Mouse (Mus musculus): ENCODE results near the gene AI854703.

The AI854703 gene

DNA sequence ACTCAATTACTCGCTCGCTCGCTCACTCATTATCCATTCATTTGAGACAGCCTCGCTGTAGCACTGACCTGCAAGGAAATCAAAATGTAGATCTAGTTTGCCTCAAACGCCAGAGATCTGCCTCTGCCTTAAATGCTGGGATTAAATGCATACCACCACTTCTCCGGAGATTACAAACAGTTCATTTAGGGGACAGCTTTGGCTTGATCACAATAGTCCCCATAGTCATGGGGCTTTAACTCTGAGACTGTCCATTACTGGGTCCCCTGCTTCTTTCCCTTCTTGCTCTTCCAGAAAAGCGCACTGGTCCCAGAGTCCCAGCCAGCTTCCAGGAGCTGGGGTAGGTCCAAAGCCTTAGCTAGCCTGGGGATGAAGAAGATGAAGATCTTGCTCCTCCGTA is at the start of gene AI854703:
AI854703 (plus strand) TSS at position 301 of the 400 bp plus-strand sequence.
- no peak for DNase-seq

DNA sequence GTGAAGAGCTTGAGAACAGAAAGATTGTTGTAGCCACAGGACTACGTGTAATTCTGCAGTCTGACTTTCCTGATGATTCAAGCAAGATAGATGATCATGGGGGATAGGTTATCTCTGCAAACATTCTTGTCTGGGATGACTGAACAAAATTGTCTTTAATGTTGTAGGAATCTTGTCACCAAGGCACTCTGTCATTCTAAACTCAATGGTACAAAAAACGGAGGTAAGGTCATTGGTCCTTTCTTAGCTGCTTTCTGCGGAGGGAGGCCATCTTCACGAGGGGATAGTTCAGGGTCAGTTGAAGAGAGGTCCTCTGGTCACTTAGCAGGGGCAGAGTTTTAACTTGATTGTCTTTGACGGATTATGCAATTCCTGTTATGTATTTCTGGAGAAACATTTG is 47.8 kb upstream of the AI854703 start:
- DNase-seq, result no peak

DNA sequence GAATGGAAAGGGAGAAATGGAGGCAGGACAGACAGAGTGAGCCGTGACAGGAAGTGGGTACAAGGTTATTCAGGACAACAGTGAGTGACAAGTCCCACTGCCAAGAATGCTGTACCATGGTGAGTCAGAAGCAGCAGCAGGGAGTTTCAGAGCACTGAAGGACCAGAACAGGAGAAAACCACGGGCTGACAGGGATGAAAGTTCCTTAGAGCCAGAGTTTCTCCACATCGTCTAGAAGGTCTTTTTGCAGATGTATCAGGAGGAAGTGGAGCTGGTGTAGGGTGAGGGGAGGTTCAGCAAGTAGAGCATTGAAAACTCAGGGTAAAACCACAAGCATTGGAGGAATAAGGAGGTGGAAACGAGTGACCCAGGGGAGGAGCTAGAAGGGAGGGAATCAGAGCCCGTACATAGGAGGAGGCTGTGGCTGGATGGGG is 47.3 kb upstream of the AI854703 start:
- DNase-seq, result peak in 1 of 2 experiments; percentile 47

DNA sequence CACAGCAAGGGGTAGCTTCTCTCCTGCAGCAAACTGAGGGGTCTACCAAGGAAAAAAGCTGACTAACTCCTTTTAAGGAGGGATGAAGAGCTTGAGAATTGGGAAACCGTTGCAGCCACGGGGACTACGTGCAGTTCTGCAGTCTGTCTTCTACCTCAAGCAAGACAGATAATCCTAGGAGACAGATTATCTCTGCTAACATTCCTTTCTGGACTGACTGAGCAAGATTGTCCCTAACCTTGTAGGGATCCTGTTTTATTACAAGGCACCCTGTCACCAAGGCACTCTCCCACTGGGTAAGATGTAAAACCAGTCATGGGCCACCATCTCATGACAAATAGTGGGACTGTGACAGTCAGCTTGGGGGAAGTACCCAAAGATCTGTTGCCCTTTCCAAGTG is 45.3 kb upstream of the AI854703 start:
- no peak for DNase-seq

DNA sequence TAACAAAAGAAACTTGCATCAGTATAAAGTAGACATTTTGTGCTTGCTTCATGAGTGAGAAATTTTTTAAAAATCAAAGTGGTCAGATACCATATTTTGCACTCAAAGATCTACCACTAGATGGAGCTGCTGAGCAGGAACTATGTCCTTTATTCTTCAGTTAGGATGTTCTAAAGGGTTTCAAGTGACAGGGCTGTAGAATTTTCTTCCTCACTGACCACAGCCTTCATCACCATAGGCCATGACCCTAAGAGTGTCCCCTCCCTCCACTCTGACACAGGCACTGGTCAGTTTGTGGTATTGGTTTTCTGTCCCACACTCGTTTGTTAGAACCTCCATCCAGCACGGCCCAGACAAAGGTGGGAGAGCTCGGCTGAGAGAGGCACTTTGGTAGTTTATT is 44.5 kb upstream of the AI854703 start:
- DNase-seq, result no peak

- no peak for DNase-seq
These were observed 37.3 kb upstream of the AI854703 start, which contains the start of gene Gm45021 for GRCm38 (mm10) chr6:48589194-48589750. Gm45021 (plus strand) TSS chr6:48589610.

GRCm38 (mm10) chr6:48591221-48591845 is 35.2 kb upstream of the AI854703 start:
- DNase-seq, result no peak

- no peak for DNase-seq
These were observed 34.7 kb upstream of the AI854703 start for GRCm38 (mm10) chr6:48591871-48592270.

DNA sequence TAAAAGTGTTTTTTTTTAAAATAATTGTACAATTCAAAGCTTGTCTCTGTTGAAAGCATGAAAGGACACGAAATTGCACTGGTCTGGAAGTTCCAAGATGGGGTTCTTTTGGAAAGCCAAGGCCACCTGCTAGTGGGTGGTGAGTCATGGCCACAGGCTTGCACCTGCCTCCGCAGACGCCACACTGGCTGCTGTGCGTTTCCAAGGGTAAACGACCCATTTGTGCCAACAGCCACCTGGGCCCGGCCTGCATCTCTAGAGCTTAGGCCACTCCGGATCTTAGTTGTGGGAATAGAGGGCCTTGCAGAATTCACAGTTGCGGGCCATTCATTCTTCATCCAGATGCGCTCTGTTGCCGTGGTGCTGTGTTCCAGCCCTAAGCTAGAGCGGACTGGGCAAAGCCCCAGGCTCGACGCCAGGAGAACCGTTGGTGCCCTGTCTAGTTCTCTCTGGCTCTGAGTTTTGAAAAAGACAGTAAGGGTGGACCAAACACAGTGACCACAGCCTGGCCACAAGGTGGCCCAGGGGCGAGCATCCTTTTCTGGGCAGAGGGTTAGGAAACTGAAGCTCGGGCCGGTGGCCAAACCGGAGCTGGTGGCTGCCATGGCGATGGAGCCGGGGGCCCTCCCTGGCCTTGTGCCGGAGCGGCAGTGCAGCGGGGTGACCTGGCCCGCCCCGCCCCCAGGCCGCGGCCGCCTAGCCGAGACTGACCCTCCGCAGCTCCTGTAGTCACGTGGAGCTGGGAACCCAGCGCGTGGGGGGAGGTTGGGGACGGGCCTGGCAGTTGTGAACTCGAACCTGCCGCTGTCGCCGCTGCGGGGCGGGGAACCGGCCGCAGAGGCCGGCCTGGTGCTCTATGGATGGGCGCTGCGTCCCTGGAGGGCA is 33.2 kb upstream of the AI854703 start, which contains the start of the genes Repin1 and Gm44965:
Repin1 (plus strand) TSS at position 726 of the 885 bp plus-strand sequence.
Gm44965 (plus strand) TSS at position 784 of the 885 bp plus-strand sequence.
- DNase-seq, result peak; percentile 94 to 96

DNA sequence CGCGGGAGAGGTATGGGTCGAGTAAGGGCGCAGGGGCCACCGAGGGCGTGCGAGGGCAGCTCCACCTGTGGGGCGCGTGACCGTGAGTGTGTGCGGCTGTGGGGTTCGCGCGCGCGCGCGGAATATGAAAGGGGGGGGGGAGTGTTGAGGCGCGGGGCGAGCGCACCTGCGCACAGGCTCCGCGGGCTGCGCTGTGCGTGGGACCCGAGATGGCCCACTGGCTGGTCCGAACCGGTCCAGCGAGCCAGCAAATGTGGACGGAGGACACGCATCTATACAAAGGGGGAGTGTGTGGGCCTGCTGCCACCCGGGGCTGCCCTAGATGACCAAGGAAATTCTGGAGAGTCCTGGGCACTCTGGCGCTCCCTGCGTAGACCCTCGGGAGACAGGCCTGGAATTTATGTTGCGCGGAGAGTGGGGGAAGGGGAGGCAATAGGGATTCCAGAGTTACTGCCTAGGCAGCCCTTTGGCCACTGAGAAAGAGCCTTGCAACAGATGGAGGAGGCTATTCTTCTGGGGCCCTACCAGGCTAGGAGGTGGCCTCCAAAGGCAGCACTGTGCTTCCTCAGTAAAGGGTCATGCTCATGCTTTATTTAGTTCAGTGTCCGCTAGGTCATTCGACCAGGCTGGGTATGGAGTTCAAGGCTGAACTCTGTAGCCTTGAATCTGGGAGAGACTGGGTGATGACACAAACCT is 32.4 kb upstream of the AI854703 start:
- peak in 1 of 2 experiments; percentile 55 for DNase-seq

DNA sequence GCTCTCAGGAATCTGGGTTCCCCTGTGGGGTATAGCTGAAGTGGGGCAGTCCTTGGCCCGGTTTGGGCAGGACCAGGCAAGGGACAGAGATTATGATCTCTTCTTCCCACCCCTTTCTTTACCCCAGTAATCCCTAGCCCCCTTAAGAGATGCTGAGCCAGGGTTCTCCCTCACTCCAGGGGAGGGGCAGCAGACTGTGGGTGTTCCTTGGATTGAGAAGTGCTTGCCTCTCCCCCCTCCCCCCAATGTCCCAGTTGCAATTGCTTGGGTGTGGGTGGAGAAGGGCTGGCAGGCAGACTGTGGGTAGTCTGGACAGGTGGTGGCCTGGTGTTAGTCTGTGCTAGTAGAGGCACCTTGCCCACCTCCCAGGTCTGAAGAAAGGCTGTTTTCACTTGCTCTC is 31.3 kb upstream of the AI854703 start:
- DNase-seq, result no peak

DNA sequence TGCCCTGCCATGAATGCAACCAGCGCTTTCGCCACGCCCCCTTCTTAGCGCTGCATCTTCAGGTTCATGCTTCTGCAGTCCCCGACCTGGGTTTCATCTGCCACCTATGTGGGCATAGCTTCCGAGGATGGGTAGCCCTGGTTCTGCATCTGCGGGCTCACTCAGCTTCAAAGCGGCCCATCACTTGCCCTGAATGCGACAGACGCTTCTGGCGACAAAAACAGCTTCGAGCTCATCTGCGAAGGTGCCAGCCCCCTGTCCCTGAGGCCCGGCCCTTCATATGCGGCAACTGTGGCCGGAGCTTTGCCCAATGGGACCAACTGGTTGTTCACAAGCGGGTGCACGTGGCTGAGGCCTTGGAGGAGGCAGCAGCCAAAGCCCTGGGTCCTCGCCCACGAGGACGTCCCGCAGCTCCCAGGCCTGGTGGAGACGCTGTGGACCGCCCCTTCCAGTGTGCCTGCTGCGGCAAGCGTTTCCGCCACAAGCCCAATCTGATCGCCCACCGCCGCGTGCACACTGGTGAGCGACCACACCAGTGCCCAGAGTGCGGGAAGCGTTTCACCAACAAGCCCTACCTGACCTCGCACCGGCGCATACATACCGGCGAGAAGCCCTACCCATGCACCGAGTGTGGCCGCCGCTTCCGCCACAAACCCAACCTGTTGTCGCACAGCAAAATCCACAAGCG is 29.9 kb upstream of the AI854703 start:
- DNase-seq, result no peak

- DNase-seq, result no peak
These were observed 29.3 kb upstream of the AI854703 start for GRCm38 (mm10) chr6:48597233-48597625.

DNA sequence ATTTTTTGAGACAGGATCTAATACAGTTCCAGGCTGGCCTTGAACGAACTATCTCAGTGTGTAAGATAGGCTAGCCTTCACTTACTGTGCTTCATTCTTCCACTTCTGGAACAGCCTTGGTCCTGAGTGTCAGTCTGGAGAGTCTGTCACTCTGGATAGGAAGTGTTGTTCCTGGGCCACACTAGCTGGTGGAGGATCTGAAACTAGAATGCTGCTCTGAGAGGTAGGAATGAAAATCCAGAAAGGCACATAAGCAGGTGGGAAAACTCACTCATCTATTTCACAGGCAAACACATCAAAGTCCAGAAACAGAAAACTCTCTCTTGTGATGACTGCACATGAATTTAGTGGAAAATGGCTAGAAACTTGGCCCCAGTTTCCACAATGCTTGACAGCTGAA is 26.0 kb upstream of the AI854703 start:
- DNase-seq, result no peak

GRCm38 (mm10) chr6:48601271-48602079 is 25.1 kb upstream of the AI854703 start, which contains the start of gene Zfp775:
Zfp775 (plus strand) TSS chr6:48602063.
- peak; percentile 96 to 98 for DNase-seq

DNA sequence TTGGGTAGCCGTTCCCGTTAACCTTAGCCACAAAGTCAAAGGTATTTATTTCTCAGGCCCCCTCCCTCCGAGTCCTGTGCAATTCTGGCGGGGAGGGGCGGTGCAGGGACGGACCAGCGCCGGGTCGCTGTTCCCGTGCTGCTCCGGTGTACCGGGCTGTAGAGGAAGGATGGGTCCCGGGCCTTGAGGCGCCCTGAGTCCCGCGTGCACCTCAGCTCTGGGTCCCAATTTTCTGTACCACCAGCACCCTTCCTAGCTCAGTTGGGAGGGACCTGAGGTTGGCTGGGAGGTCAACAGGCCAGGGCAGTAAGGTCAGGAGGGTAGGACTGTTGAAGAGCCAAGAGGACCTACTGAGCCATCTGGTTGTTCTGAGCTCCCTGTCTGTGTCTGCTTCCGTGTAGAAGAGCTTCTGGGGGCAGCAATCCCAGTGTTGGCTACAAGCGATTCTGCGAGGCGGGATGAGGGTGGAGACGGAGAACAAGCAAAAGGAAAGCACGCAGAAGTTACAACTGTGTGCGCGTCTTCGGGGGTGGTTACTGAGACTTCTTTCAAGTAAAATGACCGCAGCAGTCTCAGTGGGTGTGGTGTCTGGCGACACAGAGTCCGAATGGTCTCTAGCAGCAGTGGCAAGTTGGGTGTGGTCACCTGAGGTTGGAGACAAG is 24.4 kb upstream of the AI854703 start:
- peak; percentile 48 to 50 for DNase-seq

DNA sequence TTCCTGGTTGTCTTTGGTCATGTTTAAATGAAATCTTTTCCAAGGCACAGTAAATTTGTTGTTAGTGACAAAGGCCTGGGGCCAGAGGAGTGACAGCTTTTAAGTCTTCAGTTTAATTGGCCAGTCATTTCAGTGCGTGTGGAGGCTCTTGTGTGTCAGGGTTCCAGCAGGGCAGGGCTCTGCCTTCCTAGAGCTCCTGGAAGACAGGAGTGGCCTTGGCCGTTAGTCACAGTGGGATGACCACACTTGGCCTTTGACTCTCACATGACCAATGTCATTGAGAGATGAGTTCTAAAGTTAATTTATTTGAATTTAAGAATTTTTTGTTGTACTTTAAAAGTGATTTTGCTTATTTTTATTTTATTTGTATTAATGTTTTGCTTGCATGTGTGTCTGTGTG is 18.4 kb upstream of the AI854703 start:
- no peak for DNase-seq

- no peak for DNase-seq
These were observed 17.1 kb upstream of the AI854703 start for GRCm38 (mm10) chr6:48609512-48609911.

GRCm38 (mm10) chr6:48610657-48611056 is 15.9 kb upstream of the AI854703 start:
- DNase-seq, result peak in 1 of 2 experiments; percentile 24

GRCm38 (mm10) chr6:48613464-48613863 is 13.1 kb upstream of the AI854703 start:
- DNase-seq, result no peak

- DNase-seq, result no peak
These were observed 11.8 kb upstream of the AI854703 start for GRCm38 (mm10) chr6:48614756-48615155.

Measured in lung, postnatal 4 days (tissue).